Mouse (Mus musculus): ENCODE data around the gene Naglu. TPM values are rescaled to one million over a fixed set of nuclear protein-coding genes. Genes with fewer than 3 reads are reported as not detected.

The Naglu gene
- 10 to 100 TPM; 18.5 to 24.4 TPM for total RNA-seq (2023)

DNA sequence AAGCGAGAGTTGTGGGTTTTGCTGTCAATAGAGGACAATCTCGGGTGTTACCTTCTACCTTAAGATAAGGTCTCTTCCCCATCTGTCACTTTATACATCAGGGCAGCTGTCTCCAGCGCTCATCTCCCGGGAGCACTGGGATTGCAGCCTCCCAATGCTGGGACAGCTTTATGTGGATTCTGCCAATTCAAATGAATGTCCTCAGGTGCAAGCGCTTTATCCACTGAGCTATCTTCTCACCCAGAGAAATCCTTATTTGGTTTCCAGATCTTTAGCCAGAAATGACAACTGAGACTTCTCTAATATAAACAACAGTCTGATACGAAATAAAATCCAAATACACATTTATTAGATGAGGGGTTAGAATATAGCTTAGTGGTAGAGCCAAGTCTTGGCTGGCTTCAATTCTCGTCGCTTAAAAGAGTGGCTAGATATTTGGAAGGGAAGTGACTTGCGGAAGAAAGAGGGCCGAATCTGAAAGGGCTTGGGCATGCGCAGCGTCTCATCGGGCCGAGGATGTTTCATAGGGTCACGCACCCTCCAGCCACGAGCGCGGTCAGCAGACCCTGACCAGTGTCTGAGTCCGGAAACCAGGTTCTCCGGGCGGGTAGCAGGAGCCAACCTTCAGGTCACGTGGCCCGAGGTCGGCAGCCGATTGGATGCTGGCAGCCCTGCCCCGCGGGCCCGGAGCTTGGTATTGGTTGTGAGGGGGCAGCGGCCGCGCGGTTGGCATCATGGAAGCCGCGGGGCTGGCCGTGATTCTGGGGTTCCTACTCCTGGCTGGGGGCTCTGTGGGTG is at the start of gene Naglu:
Naglu (plus strand) TSS at position 622 of the 798 bp plus-strand sequence.

GRCm38 (mm10) chr11:101078121-101078520 is 8.3 kb downstream of the Naglu start, which contains the start of gene Hsd17b1:
Gene Hsd17b1 (plus strand): TSS chr11:101078411.

GRCm38 (mm10) chr11:101082208-101083082 is 12.6 kb downstream of the Naglu start, which contains the start of gene Coasy:
Gene Coasy (plus strand): TSS chr11:101082565.

DNA sequence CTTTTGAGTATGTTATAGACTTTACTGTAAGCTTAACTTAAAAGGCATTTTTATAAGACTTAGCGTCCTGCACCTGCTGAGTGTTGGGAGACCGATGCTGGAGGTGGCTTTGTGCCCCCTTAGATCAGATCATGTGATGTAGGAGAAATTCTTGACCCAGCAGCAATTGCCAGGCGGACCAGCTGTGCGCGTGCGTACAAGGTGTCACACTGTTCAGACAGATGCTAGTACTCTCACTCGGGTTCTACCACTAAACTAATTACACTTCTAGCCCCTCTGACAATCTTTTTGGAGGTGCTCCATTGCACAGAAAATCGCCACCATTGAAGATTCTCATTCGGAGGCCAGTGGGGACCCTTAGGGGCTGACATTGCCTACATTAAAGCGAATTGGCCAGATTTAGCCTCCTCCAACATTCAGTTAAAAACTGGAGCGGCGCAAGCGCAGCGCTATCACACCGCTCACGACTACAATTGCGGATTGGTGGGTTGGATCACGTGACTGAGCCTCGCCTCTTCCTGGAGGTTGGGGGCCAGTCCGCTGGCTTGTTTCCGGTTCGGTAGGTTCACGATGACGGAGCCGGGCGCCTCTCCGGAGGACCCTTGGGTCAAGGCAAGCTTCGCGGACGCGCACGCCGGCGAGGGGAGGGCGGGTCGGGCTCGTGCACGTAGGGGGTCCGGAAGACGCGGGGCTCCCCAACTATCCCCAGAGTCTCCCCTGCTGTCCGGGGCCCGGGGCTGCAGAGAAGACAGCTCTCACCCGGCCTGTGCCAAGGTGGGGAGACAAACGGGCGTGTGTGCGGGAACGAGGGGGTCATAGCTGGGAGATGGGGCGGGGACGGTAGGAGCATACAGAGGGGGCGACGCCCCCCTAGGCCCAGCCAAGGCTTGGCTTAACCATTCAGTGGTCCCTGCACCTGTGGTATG is 17.2 kb downstream of the Naglu start, which contains the start of gene Mlx:
Mlx (plus strand) TSS at position 522 of the 926 bp plus-strand sequence.

DNA sequence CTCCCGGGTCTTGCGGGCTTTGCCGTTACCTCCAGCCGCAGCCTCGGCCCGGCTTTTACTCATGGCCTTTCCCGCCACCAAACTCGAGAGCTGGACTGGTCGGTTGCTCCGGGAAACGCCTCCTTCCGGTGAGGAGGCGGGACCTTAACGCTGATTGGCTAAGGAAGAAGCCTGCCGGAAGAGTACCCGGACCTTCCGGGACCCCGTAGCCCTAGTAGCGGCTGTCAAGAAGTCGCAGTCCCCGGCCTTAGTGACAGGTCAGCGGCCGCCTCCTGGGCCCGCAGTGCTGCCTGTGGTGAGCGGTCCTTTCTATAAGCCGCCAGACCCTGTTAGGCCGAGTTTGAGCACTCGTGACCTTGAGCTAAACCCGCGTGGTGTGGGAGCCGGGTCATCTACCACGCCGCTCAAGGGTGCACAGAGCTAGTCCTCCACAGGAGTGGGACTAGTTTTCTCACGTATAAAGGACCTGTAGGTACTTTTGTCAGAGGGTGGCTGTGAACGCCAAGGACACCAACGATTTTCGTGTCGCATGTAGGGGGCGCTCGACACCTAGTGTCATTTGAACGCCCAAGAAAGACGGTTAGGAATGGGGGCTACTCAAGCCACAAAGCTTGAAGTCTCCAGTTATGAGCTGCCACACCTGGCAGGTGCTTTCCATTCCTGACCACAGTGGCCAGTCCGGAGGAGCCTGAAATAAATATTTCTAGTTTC is 25.7 kb downstream of the Naglu start, which contains the start of gene Psmc3ip:
Psmc3ip (minus strand) TSS at position 123 of the 711 bp plus-strand sequence.

GRCm38 (mm10) chr11:101119761-101120544 is 50.1 kb downstream of the Naglu start, which contains the start of the genes Retreg3 and Tubg1:
Gene Retreg3 (minus strand): TSS chr11:101119893.
Gene Tubg1 (plus strand): TSS chr11:101119938.

Other genes starting within 250 kb of the Naglu start
- gene Stat5b, start 219.3 kb upstream of the Naglu start, total RNA-seq (2023) = 10 to 100 TPM; 72.9 to 73.0 TPM
- gene Stat5a, start 210.7 kb upstream of the Naglu start, total RNA-seq (2023) = 10 to 100 TPM; 40.0 to 40.6 TPM
- 100 to 1,000 TPM; 218 to 234 TPM for gene Stat3, start 130.5 kb upstream of the Naglu start, total RNA-seq (2023)
- not detected for gene Cavin1, start 99.1 kb upstream of the Naglu start, total RNA-seq (2023)
- gene Atp6v0a1, start 60.6 kb upstream of the Naglu start, total RNA-seq (2023) = 100 to 1,000 TPM in 1 of 2 experiments, 10 to 100 TPM in 1; 76.8 to 108 TPM
- 1 to 10 TPM; 2.2 to 2.9 TPM for gene Hsd17b1, start 8.4 kb downstream of the Naglu start, total RNA-seq (2023)
- gene Coasy, start 12.6 kb downstream of the Naglu start, total RNA-seq (2023) = 10 to 100 TPM; 18.3 to 21.7 TPM
- gene Mlx, start 17.3 kb downstream of the Naglu start, total RNA-seq (2023) = 10 to 100 TPM; 36.8 to 37.6 TPM
- gene Psmc3ip, start 25.4 kb downstream of the Naglu start, total RNA-seq (2023) = 1 to 10 TPM; 2.9 to 3.5 TPM
- gene Retreg3, start 49.9 kb downstream of the Naglu start, total RNA-seq (2023) = 10 to 100 TPM; 85.9 to 89.2 TPM
- gene Tubg1, start 49.9 kb downstream of the Naglu start, total RNA-seq (2023) = 10 to 100 TPM; 14.2 to 17.4 TPM
- gene Tubg2, start 85.9 kb downstream of the Naglu start, total RNA-seq (2023) = 1 to 10 TPM; 3.2 to 7.1 TPM
- under 1 TPM; 0.21 to 0.32 TPM for gene Cntnap1, start 100.5 kb downstream of the Naglu start, total RNA-seq (2023)
- gene Plekhh3, start 101.3 kb downstream of the Naglu start, total RNA-seq (2023) = 1 to 10 TPM in 1 of 2 experiments, under 1 TPM in 1; 0.95 to 1.4 TPM
- not detected for gene Ccr10, start 105.4 kb downstream of the Naglu start, total RNA-seq (2023)
- gene Ezh1, start 156.5 kb downstream of the Naglu start, total RNA-seq (2023) = 10 to 100 TPM; 89.5 to 93.8 TPM
- not detected for gene Ramp2, start 176.0 kb downstream of the Naglu start, total RNA-seq (2023)
- 10 to 100 TPM; 69.8 to 82.7 TPM for gene Vps25, start 183.7 kb downstream of the Naglu start, total RNA-seq (2023)
- gene Wnk4, start 190.6 kb downstream of the Naglu start, total RNA-seq (2023) = under 1 TPM; 0.20 to 0.77 TPM
- gene Cntd1, start 209.0 kb downstream of the Naglu start, total RNA-seq (2023) = under 1 TPM in 1 of 2 experiments, not detected in 1; 0.29 TPM
- gene Coa3, start 209.1 kb downstream of the Naglu start, total RNA-seq (2023) = 10 to 100 TPM; 30.6 to 33.6 TPM
- 100 to 1,000 TPM; 185 to 187 TPM for gene Becn1, start 232.3 kb downstream of the Naglu start, total RNA-seq (2023)
- 100 to 1,000 TPM; 143 to 148 TPM for gene Psme3, start 246.2 kb downstream of the Naglu start, total RNA-seq (2023)

Data from B cell, adult 67 days (primary cell).